ENCODE assay signal across 13 mouse cellular contexts in the genomic region with DNA sequence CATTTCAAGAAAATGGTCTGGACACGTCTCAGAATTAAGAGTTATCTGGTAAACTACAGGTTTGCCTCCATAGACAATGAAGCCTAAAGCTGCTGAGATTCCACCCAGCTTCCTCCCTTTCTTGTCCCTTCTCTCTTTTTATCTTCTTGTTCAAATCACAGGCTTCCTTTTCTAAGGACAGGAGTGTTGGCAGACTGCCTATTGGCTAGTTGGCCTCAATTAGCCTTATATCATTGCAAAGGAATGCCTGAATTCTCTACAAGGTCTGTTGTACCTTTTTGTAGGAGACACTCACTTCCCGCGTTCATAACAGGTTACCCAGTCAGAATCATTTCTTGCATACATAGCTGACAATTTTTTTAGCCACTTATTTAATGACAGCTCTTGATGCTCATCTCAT. TPM values are rescaled to one million over a fixed set of nuclear protein-coding genes. Genes with fewer than 3 reads are reported as not detected.
DNase-seq lines count a peak whose midpoint lies in the region; ATAC-seq and TF ChIP-seq lines count a peak whose summit lies in the region.
"Had no signal": no experiment of that assay in that cellular context is flagged by ENCODE, and none has a peak within 500 bp of the region (broad histone marks: within the 10 kb centered on the region; RNA-seq: fewer than 3 reads in every experiment).

No protein-coding gene starts in this region.

- no peaks in the 10 kb centered on the region for H3K9me3 ChIP-seq in forebrain, embryonic 14.5 days (replicated peaks; ENCODE audit: control insufficient read depth, low read length)
- H3K9me3 ChIP-seq in forebrain, embryonic 16.5 days (ENCODE audit: control insufficient read depth, low read length): no peaks in the 10 kb centered on the region
- H3K9me3 ChIP-seq in limb, embryonic 14.5 days (ENCODE audit: control insufficient read depth, low read length): no peaks in the 10 kb centered on the region
- H3K9me3 ChIP-seq in limb, embryonic 10.5 days (replicated peaks): no peaks in the 10 kb centered on the region
- no peaks in the 10 kb centered on the region for H3K9me3 ChIP-seq in hindbrain, embryonic 14.5 days (ENCODE audit: control insufficient read depth, low read length)
- H3K9me3 ChIP-seq: forebrain, embryonic 10.5 days had no signal

- H3K27me3 ChIP-seq in forebrain, embryonic 14.5 days (replicated peaks; ENCODE audit: control insufficient read depth, insufficient read depth, low read length): no peaks in the 10 kb centered on the region
- no peaks in the 10 kb centered on the region for H3K27me3 ChIP-seq in forebrain, embryonic 16.5 days (replicated peaks; ENCODE audit: control insufficient read depth, insufficient read depth, low read length)
- H3K27me3 ChIP-seq in limb, embryonic 14.5 days (ENCODE audit: control insufficient read depth, insufficient read depth, low read length): no peaks in the 10 kb centered on the region
- H3K27me3 ChIP-seq in limb, embryonic 10.5 days (ENCODE audit: low read depth, poor library complexity, severe bottlenecking): no peaks in the 10 kb centered on the region
- no peaks in the 10 kb centered on the region for H3K27me3 ChIP-seq in hindbrain, embryonic 14.5 days (ENCODE audit: control insufficient read depth, insufficient read depth, low read length)

- H3K4me3 ChIP-seq in forebrain, embryonic 14.5 days (ENCODE audit: low read depth, low read length): no peak overlapping the region
- H3K4me3 ChIP-seq in forebrain, embryonic 16.5 days (replicated peaks; ENCODE audit: low read length): no peak overlapping the region
- no peak overlapping the region for H3K4me3 ChIP-seq in limb, embryonic 14.5 days (replicated peaks; ENCODE audit: low read length)
- H3K4me3 ChIP-seq in limb, embryonic 10.5 days: no peak overlapping the region
- H3K4me3 ChIP-seq in hindbrain, embryonic 14.5 days (replicated peaks; ENCODE audit: low read length): no peak overlapping the region
- H3K4me3 ChIP-seq: forebrain, embryonic 10.5 days had no signal

- no peak for TF ChIP-seq POLR2A in limb, embryonic 14.5 days (IDR thresholded peaks at IDR 0.05; ENCODE audit: borderline replicate concordance, extremely low read depth, insufficient read depth, insufficient read length)

- DNase-seq in forebrain, embryonic 14.5 days (ENCODE audit: low spot score): peak; percentile 23
- peak; percentile 42 for DNase-seq in limb, embryonic 14.5 days (ENCODE audit: low spot score)
- DNase-seq in limb, embryonic 10.5 days (ENCODE audit: low spot score): no peak
- peak; percentile 38 to 50 for DNase-seq in adrenal gland, postnatal 36 days
- DNase-seq in lung, postnatal 10 days: peak; percentile 43
- no peak for DNase-seq in hindbrain, embryonic 14.5 days (ENCODE audit: low spot score)
- no peak for DNase-seq in c-Kit-positive CD71-positive TER-119-positive erythroid progenitor cells, embryonic 14.5 days (ENCODE audit: low spot score)
- DNase-seq: cerebellum, adult 11 months; embryo, embryonic 11 days; liver had no signal

- H3K4me2 ChIP-seq in forebrain, embryonic 14.5 days (ENCODE audit: low read length): no peak overlapping the region
- no peak overlapping the region for H3K4me2 ChIP-seq in forebrain, embryonic 16.5 days (ENCODE audit: low read length)
- H3K4me2 ChIP-seq in limb, embryonic 14.5 days (replicated peaks; ENCODE audit: low read depth, low read length, severe bottlenecking): no peak overlapping the region
- no peak overlapping the region for H3K4me2 ChIP-seq in hindbrain, embryonic 14.5 days (replicated peaks)

- no peak overlapping the region for H3K27ac ChIP-seq in forebrain, embryonic 14.5 days (ENCODE audit: low read depth, low read length)
- H3K27ac ChIP-seq in forebrain, embryonic 16.5 days (ENCODE audit: low read length): no peak overlapping the region
- H3K27ac ChIP-seq in limb, embryonic 14.5 days (replicated peaks; ENCODE audit: low read depth, low read length): no peak overlapping the region
- no peak overlapping the region for H3K27ac ChIP-seq in limb, embryonic 10.5 days
- H3K27ac ChIP-seq in hindbrain, embryonic 14.5 days: no peak overlapping the region
- H3K27ac ChIP-seq: forebrain, embryonic 10.5 days had no signal

- no peak for ATAC-seq in forebrain, embryonic 14.5 days
- no peak for ATAC-seq in forebrain, embryonic 16.5 days
- ATAC-seq in limb, embryonic 14.5 days (ENCODE audit: low FRiP score, low read depth): no peak
- no peak for ATAC-seq in hindbrain, embryonic 14.5 days (ENCODE audit: low FRiP score)
- ATAC-seq: CD4-positive, CD25-positive, alpha-beta regulatory T cell, adult 4 months had no signal

- H3K4me1 ChIP-seq in forebrain, embryonic 14.5 days (ENCODE audit: control insufficient read depth, insufficient read depth, low read length): peaks cover 31% of the 10 kb centered on the region
- peaks cover 32% of the 10 kb centered on the region for H3K4me1 ChIP-seq in forebrain, embryonic 16.5 days (replicated peaks; ENCODE audit: control insufficient read depth, insufficient read depth, low read length)
- H3K4me1 ChIP-seq in limb, embryonic 14.5 days (ENCODE audit: control insufficient read depth, insufficient read depth, low read length): peaks cover 20% of the 10 kb centered on the region
- H3K4me1 ChIP-seq in limb, embryonic 10.5 days: peaks cover 24% of the 10 kb centered on the region
- H3K4me1 ChIP-seq in hindbrain, embryonic 14.5 days (replicated peaks; ENCODE audit: control insufficient read depth, insufficient read depth, low read length): peaks cover 25% of the 10 kb centered on the region

- 55% methylated on average over 3 of the region's 3 CpGs for WGBS in forebrain, embryonic 14.5 days
- 54% methylated on average over 3 of the region's 3 CpGs for WGBS in forebrain, embryonic 16.5 days
- WGBS in limb, embryonic 14.5 days: 77% methylated on average over 3 of the region's 3 CpGs
- WGBS in limb, embryonic 10.5 days: 89% methylated on average over 3 of the region's 3 CpGs
- WGBS in hindbrain, embryonic 14.5 days: 90% methylated on average over 3 of the region's 3 CpGs

- H3K9ac ChIP-seq in forebrain, embryonic 14.5 days (ENCODE audit: low read length): no peak overlapping the region
- H3K9ac ChIP-seq in forebrain, embryonic 16.5 days (replicated peaks; ENCODE audit: low read depth, low read length): no peak overlapping the region
- H3K9ac ChIP-seq in limb, embryonic 14.5 days (ENCODE audit: low read depth, low read length, severe bottlenecking): no peak overlapping the region
- H3K9ac ChIP-seq in hindbrain, embryonic 14.5 days: no peak overlapping the region

- H3K36me3 ChIP-seq in forebrain, embryonic 14.5 days (ENCODE audit: control insufficient read depth, insufficient read depth, low read length): peaks cover 10% of the 10 kb centered on the region
- H3K36me3 ChIP-seq in forebrain, embryonic 16.5 days (ENCODE audit: control insufficient read depth, insufficient read depth): no peaks in the 10 kb centered on the region; the same call in 1 of the 2 replicates
- no peaks in the 10 kb centered on the region for H3K36me3 ChIP-seq in limb, embryonic 14.5 days (ENCODE audit: control insufficient read depth, insufficient read depth, low read length)
- peaks cover 43% of the 10 kb centered on the region for H3K36me3 ChIP-seq in limb, embryonic 10.5 days
- 0 out of 2 replicates have a peak, but pooled peaks cover 6% of the 10 kb centered on the region for H3K36me3 ChIP-seq in hindbrain, embryonic 14.5 days (replicated peaks; ENCODE audit: control insufficient read depth, insufficient read depth)

RNA-seq across cellular contexts. Expression of a gene that starts 56.5 kb away (rescaled TPM):
- 18.7 and 20.0 TPM in 2 replicates for polyA plus RNA-seq in forebrain, embryonic 14.5 days (2014; fragmentation: Nextera tagmentation; extraction: Ambion mirVana)
- 20.5 and 22.2 TPM in 2 replicates for polyA plus RNA-seq in forebrain, embryonic 16.5 days (2015; fragmentation: Nextera tagmentation; extraction: Ambion mirVana)
- polyA plus RNA-seq in limb, embryonic 14.5 days (2012; rRNA removed): 26.7 and 33.1 TPM in 2 replicates
- polyA plus RNA-seq in limb, embryonic 14.5 days (2014; fragmentation: Nextera tagmentation; extraction: Ambion mirVana): 3.8 and 4.2 TPM in 2 replicates
- polyA plus RNA-seq in limb, embryonic 10.5 days (2016; fragmentation: Nextera tagmentation; extraction: Ambion mirVana): 9.8 and 10.3 TPM in 2 replicates
- total RNA-seq in adrenal gland, postnatal 36 days (2021): 10 to 100 TPM; 39.9 to 61.7 TPM
- polyA plus RNA-seq in hindbrain, embryonic 14.5 days (2014; fragmentation: Nextera tagmentation; extraction: Ambion mirVana): 12.9 and 13.8 TPM in 2 replicates
- polyA plus RNA-seq: CD4-positive, CD25-positive, alpha-beta regulatory T cell, adult 4 months had no signal

Comparison
In these comparisons a context has a peak if more than half of its experiments do, and no peak if none do; other contexts are left out.
1. DNase-seq: peak in forebrain, embryonic 14.5 days (single experiment), limb, embryonic 14.5 days (single experiment), adrenal gland, postnatal 36 days (2 of 2) and lung, postnatal 10 days (single experiment); none in limb, embryonic 10.5 days (single experiment), hindbrain, embryonic 14.5 days (single experiment) and c-Kit-positive CD71-positive TER-119-positive erythroid progenitor cells, embryonic 14.5 days (single experiment).